In the genomic region with DNA sequence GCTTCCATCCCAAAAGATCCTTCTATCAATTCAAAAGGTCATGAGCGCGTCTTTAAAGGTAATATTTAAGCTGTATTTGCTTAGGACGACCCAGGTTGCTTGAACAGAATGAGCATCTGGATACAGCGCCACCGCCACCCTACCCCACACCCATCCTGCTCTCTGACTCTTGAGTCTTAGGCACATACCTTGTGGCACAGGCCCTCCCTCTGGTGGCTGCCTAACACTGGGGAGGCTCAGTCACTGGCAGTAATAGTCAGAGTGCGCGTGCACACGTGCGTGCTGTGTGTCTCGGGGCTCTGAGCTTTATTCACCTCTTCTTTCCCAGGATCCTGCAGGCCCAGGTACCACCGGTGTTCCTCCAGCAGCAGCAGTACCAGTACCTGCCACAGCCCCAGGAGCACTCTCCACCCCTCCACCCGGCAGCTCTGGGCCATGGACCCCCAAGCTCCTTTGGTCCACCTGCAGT, we compare ENCODE assay signal across 7 mouse cellular contexts. TPM values are rescaled to one million over a fixed set of nuclear protein-coding genes. Genes with fewer than 3 reads are reported as not detected.
DNase-seq lines count a peak whose midpoint lies in the region; ATAC-seq and TF ChIP-seq lines count a peak whose summit lies in the region.

No protein-coding gene starts in this region.

- peaks cover 79% of the 10 kb centered on the region for H3K4me1 ChIP-seq in heart, postnatal 0 days (ENCODE audit: control insufficient read depth, insufficient read depth)
- peaks cover 76% of the 10 kb centered on the region for H3K4me1 ChIP-seq in limb, embryonic 14.5 days (ENCODE audit: control insufficient read depth, insufficient read depth, low read length)

- no peak overlapping the region for H3K9ac ChIP-seq in heart, postnatal 0 days (replicated peaks; ENCODE audit: low read depth, low read length)
- H3K9ac ChIP-seq in limb, embryonic 14.5 days (ENCODE audit: low read depth, low read length, severe bottlenecking), result no peak overlapping the region

- no peak for TF ChIP-seq EP300 in heart, postnatal 0 days (IDR thresholded peaks at IDR 0.05; ENCODE audit: low read depth)

- peak overlapping the region; percentile 94; the same call in 1 of the 2 replicates for H3K4me2 ChIP-seq in heart, postnatal 0 days (ENCODE audit: low read depth, low read length)
- H3K4me2 ChIP-seq in limb, embryonic 14.5 days (replicated peaks; ENCODE audit: low read depth, low read length, severe bottlenecking), result peak overlapping the region; percentile 92

- no peaks in the 10 kb centered on the region for H3K9me3 ChIP-seq in heart, postnatal 0 days (replicated peaks; ENCODE audit: control insufficient read depth, low read length)
- no peaks in the 10 kb centered on the region for H3K9me3 ChIP-seq in limb, embryonic 14.5 days (ENCODE audit: control insufficient read depth, low read length)

- TF ChIP-seq POLR2A in limb, embryonic 14.5 days (IDR thresholded peaks at IDR 0.05; ENCODE audit: borderline replicate concordance, extremely low read depth, insufficient read depth, insufficient read length), result no peak

- DNase-seq in 3134 (ENCODE audit: extremely low read depth, insufficient read length, low spot score), result peak; percentile 66
- DNase-seq in NIH3T3 (ENCODE audit: low read depth), result peak; percentile 52
- no peak for DNase-seq in heart, postnatal 0 days (ENCODE audit: low spot score)
- DNase-seq in limb, embryonic 14.5 days (ENCODE audit: low spot score), result no peak
- DNase-seq in urinary bladder, postnatal 14 days (ENCODE audit: low spot score), result no peak
- DNase-seq in thymus, postnatal 14 days, result no peak
- DNase-seq in urinary bladder, postnatal 25 days (ENCODE audit: low spot score), result no peak

- no peaks in the 10 kb centered on the region for H3K27me3 ChIP-seq in heart, postnatal 0 days (ENCODE audit: control insufficient read depth, insufficient read depth, low read length)
- no peaks in the 10 kb centered on the region for H3K27me3 ChIP-seq in limb, embryonic 14.5 days (ENCODE audit: control insufficient read depth, insufficient read depth, low read length)

- no peak for ATAC-seq in heart, postnatal 0 days (ENCODE audit: insufficient read depth, low read depth)
- no peak for ATAC-seq in limb, embryonic 14.5 days (ENCODE audit: low FRiP score, low read depth)

- TF ChIP-seq CTCF in heart, postnatal 0 days (IDR thresholded peaks at IDR 0.05; ENCODE audit: low read depth), result peak; percentile 14; the same call in 1 of the 2 replicates

- peaks cover 79% of the 10 kb centered on the region for H3K36me3 ChIP-seq in heart, postnatal 0 days (replicated peaks; ENCODE audit: control insufficient read depth, insufficient read depth, low read length)
- H3K36me3 ChIP-seq in limb, embryonic 14.5 days (ENCODE audit: control insufficient read depth, insufficient read depth, low read length), result peaks cover 86% of the 10 kb centered on the region

- H3K4me3 ChIP-seq in heart, postnatal 0 days (ENCODE audit: low read depth, low read length), result no peak overlapping the region
- 0 out of 2 replicates have a peak overlapping the region, but pooled peaks have one; percentile 7 for H3K4me3 ChIP-seq in limb, embryonic 14.5 days (replicated peaks; ENCODE audit: low read length)

- H3K27ac ChIP-seq in heart, postnatal 0 days (ENCODE audit: low read depth), result peak overlapping the region; percentile 100
- H3K27ac ChIP-seq in limb, embryonic 14.5 days (replicated peaks; ENCODE audit: low read depth, low read length), result peak overlapping the region; percentile 65

- 74% methylated on average over 12 of the region's 12 CpGs for WGBS in heart, postnatal 0 days
- 78% methylated on average over 12 of the region's 12 CpGs for WGBS in limb, embryonic 14.5 days

RNA-seq across cellular contexts. Expression of gene Amotl2, which starts 6.8 kb away (rescaled TPM):
- total RNA-seq in heart, postnatal 0 days (2014; rRNA removed; ENCODE audit: low replicate concordance), result 115 and 221 TPM in 2 replicates
- 25.3 and 26.0 TPM in 2 replicates for polyA plus RNA-seq in heart, postnatal 0 days (2015; fragmentation: Nextera tagmentation; extraction: Ambion mirVana)
- polyA plus RNA-seq in limb, embryonic 14.5 days (2012; rRNA removed), result 58.9 and 67.7 TPM in 2 replicates
- 52.7 and 66.6 TPM in 2 replicates for polyA plus RNA-seq in limb, embryonic 14.5 days (2014; fragmentation: Nextera tagmentation; extraction: Ambion mirVana)

Comparison
In these comparisons a context has a peak if more than half of its experiments do, and no peak if none do; other contexts are left out.
1. DNase-seq: peak in 3134 (single experiment) and NIH3T3 (single experiment); none in heart, postnatal 0 days (single experiment), limb, embryonic 14.5 days (single experiment), urinary bladder, postnatal 14 days (single experiment), thymus, postnatal 14 days (single experiment) and urinary bladder, postnatal 25 days (single experiment).